Mouse (Mus musculus) spleen, adult 2 months (tissue): ENCODE measurements around the gene Zcwpw1. TPM values are rescaled to one million over a fixed set of nuclear protein-coding genes. Genes with fewer than 3 reads are reported as not detected.

Source experiments
- DNase-seq, 2 experiments: peaks; one replicate each; pipeline versions ENCODE4 v3.0.0 to v3.0.0-alpha.2; 2012 to 2021; ENCODE audit warnings: low spot score in 2 of 2, low read depth in 1 of 2
- H3K27ac ChIP-seq: fragments of 200-500 bp; 2 replicates; pipeline ENCODE4 v1.5.1; 2012; ENCODE audit warnings: low read length, inconsistent platforms; ENCODE audit not compliant: insufficient read depth
- H3K27me3 ChIP-seq: fragments of 200-500 bp; 2 replicates; pipeline ENCODE4 v1.6.1; 2012; ENCODE audit warnings: mild to moderate bottlenecking, moderate library complexity, low read length, inconsistent platforms; ENCODE audit not compliant: control insufficient read depth, insufficient read depth
- H3K36me3 ChIP-seq: fragments of 200-500 bp; 2 replicates; pipeline ENCODE4 v1.6.1; 2012; ENCODE audit warnings: mild to moderate bottlenecking, low read length, inconsistent platforms; ENCODE audit not compliant: control insufficient read depth, insufficient read depth
- H3K4me1 ChIP-seq: fragments of 200-500 bp; 2 replicates; pipeline ENCODE4 v1.6.1; 2011; ENCODE audit warnings: inconsistent platforms; ENCODE audit not compliant: control insufficient read depth, insufficient read depth, insufficient read length
- H3K4me3 ChIP-seq: fragments of 200-500 bp; 2 replicates; pipeline ENCODE4 v1.5.1; 2011; ENCODE audit warnings: mild to moderate bottlenecking, inconsistent platforms; ENCODE audit not compliant: insufficient read depth, insufficient read length; ENCODE audit errors: extremely low read depth
- CTCF ChIP-seq: fragments of 200-500 bp; IDR thresholded peaks from 2 replicates; pipeline ENCODE4 v1.5.1; 2011; ENCODE audit warnings: mild to moderate bottlenecking, inconsistent platforms; ENCODE audit not compliant: insufficient read depth, insufficient read length, insufficient replicate concordance; ENCODE audit errors: extremely low read depth
- POLR2A ChIP-seq: fragments of 200-500 bp; IDR thresholded peaks from 2 replicates; pipeline ENCODE4 v1.6.1; 2011; ENCODE audit warnings: low read depth, low read length, inconsistent platforms
- WGBS: fragments of 180-500 bp; shearing (Covaris S2); methylation state at CpG from one replicate; pipeline ENCODE4 v1.1.7; 2018; 5-methylcytosine and 5-hydroxymethylcytosine counted together
- polyA plus RNA-seq: library from polyadenylated mRNA; depleted of rRNA; stranded (reverse); fragments of >200 nt; gene quantifications from 2 replicates; pipeline ENCODE4 v1.2.3, GENCODE M21; 2012

Zcwpw1 gene
- polyA plus RNA-seq, 1 experiment: 1.6 TPM

GRCm38 (mm10) chr5:137791553-137791952 is 4.0 kb downstream of the Zcwpw1 start:
- Histone ChIP-seq H3K27me3 (no peaks in the 10 kb centered on the region), H3K4me1 (no peaks in the 10 kb centered on the region; the same call in none of the 2 replicates), H3K36me3 (no peaks in the 10 kb centered on the region; the same call in 1 of the 2 replicates), H3K27ac (no peak overlapping the region), H3K4me3 (no peak overlapping the region)
- DNase-seq: no peak
- TF ChIP-seq CTCF (no peak), POLR2A (no peak)

- DNase-seq: no peak
- no peak overlapping the region for H3K27ac ChIP-seq
- TF ChIP-seq CTCF: no peak
- TF ChIP-seq POLR2A: no peak
- no peaks in the 10 kb centered on the region for H3K4me1 ChIP-seq
- WGBS: 63% methylated on average over 3 of the region's 3 CpGs
- H3K4me3 ChIP-seq: no peak overlapping the region
- H3K27me3 ChIP-seq: no peaks in the 10 kb centered on the region
- H3K36me3 ChIP-seq: no peaks in the 10 kb centered on the region; the same call in 1 of the 2 replicates
Measured at GRCm38 (mm10) chr5:137796606-137797005, 9.0 kb downstream of the Zcwpw1 start.

- no peak for DNase-seq
- 78% methylated on average over 3 of the region's 3 CpGs for WGBS
- no peaks in the 10 kb centered on the region for H3K27me3 ChIP-seq
- no peaks in the 10 kb centered on the region for H3K4me1 ChIP-seq
- no peak overlapping the region for H3K4me3 ChIP-seq
- H3K36me3 ChIP-seq: no peaks in the 10 kb centered on the region; the same call in 1 of the 2 replicates
- H3K27ac ChIP-seq: no peak overlapping the region
- TF ChIP-seq CTCF (no peak), POLR2A (no peak)
Measured at GRCm38 (mm10) chr5:137800917-137801316, 13.3 kb downstream of the Zcwpw1 start.

GRCm38 (mm10) chr5:137806158-137806557 is 18.6 kb downstream of the Zcwpw1 start:
- H3K36me3 ChIP-seq: no peaks in the 10 kb centered on the region
- no peak for TF ChIP-seq CTCF
- H3K27me3 ChIP-seq: no peaks in the 10 kb centered on the region
- no peak for DNase-seq
- 90% methylated on average over 1 of the region's 1 CpGs for WGBS
- H3K4me3 ChIP-seq: no peak overlapping the region
- no peaks in the 10 kb centered on the region for H3K4me1 ChIP-seq
- H3K27ac ChIP-seq: no peak overlapping the region

- no peak for TF ChIP-seq CTCF
- TF ChIP-seq POLR2A: no peak
- Histone ChIP-seq H3K4me1 (no peaks in the 10 kb centered on the region), H3K36me3 (no peaks in the 10 kb centered on the region), H3K27me3 (no peaks in the 10 kb centered on the region), H3K4me3 (no peak overlapping the region), H3K27ac (no peak overlapping the region)
- no peak for DNase-seq
- WGBS: 90% methylated on average over 5 of the region's 5 CpGs
Measured at GRCm38 (mm10) chr5:137808316-137808715, 20.7 kb downstream of the Zcwpw1 start.

GRCm38 (mm10) chr5:137817466-137818222 is 30.0 kb downstream of the Zcwpw1 start:
- H3K36me3 ChIP-seq: no peaks in the 10 kb centered on the region
- TF ChIP-seq POLR2A (no peak), CTCF (no peak)
- DNase-seq: no peak
- WGBS: 68% methylated on average over 4 of the region's 4 CpGs
- no peak overlapping the region for H3K27ac ChIP-seq
- H3K4me3 ChIP-seq: no peak overlapping the region
- no peaks in the 10 kb centered on the region for H3K27me3 ChIP-seq
- H3K4me1 ChIP-seq: no peaks in the 10 kb centered on the region

GRCm38 (mm10) chr5:137822126-137822525 is 34.5 kb downstream of the Zcwpw1 start:
- no peak for DNase-seq
- WGBS: 86% methylated on average over 4 of the region's 4 CpGs
- Histone ChIP-seq H3K4me1 (peaks cover 7% of the 10 kb centered on the region; the same call in 1 of the 2 replicates), H3K27me3 (no peaks in the 10 kb centered on the region), H3K4me3 (no peak overlapping the region), H3K27ac (no peak overlapping the region), H3K36me3 (no peaks in the 10 kb centered on the region)
- TF ChIP-seq CTCF (no peak), POLR2A (no peak)
